Mouse (Mus musculus) heart, embryonic 11.5 days (tissue): ENCODE measurements around the gene Dguok. TPM values are rescaled to one million over a fixed set of nuclear protein-coding genes. Genes with fewer than 3 reads are reported as not detected.
A peak's percentile ranks its signal among the peaks of the same experiment; 100 is the strongest.

Experiments used
- ATAC-seq: fragments of 200-750 bp; cut with Nextera tagmentation; replicated peaks from 2 replicates; pipeline ENCODE4 v1.8.0; 2017; ENCODE audit warnings: moderate library complexity; ENCODE audit not compliant: insufficient number of reproducible peaks, low FRiP score, low TSS enrichment
- H3K27ac ChIP-seq: fragments of 300-500 bp; sonication (generic); 2 replicates; pipeline ENCODE4 v1.5.1; 2014; ENCODE audit warnings: mild to moderate bottlenecking, low read depth, low read length
- H3K27me3 ChIP-seq: fragments of 300-500 bp; sonication (generic); 2 replicates; pipeline ENCODE4 v1.6.1; 2014; ENCODE audit warnings: mild to moderate bottlenecking, low read length, mixed read lengths; ENCODE audit not compliant: control insufficient read depth, insufficient read depth
- H3K36me3 ChIP-seq: fragments of 300-500 bp; sonication (generic); 2 replicates; pipeline ENCODE4 v1.6.1; 2014; ENCODE audit warnings: mild to moderate bottlenecking, low read length, moderate library complexity, mixed read lengths; ENCODE audit not compliant: control insufficient read depth, insufficient read depth
- H3K4me1 ChIP-seq: fragments of 300-500 bp; sonication (generic); 2 replicates; pipeline ENCODE4 v1.6.1; 2014; ENCODE audit warnings: low read length; ENCODE audit not compliant: control insufficient read depth, insufficient read depth
- H3K4me2 ChIP-seq: fragments of 300-500 bp; sonication (generic); 2 replicates; pipeline ENCODE4 v1.6.1; 2014; ENCODE audit warnings: mild to moderate bottlenecking, moderate library complexity
- H3K4me3 ChIP-seq: fragments of 300-500 bp; sonication (generic); 2 replicates; pipeline ENCODE4 v1.5.1; 2014; ENCODE audit warnings: low read depth, low read length
- H3K9ac ChIP-seq: fragments of 300-500 bp; sonication (generic); 2 replicates; pipeline ENCODE4 v1.6.1; 2014; ENCODE audit warnings: mild to moderate bottlenecking, low read depth, low read length, moderate library complexity
- H3K9me3 ChIP-seq: fragments of 300-500 bp; sonication (generic); replicated peaks from 2 replicates; pipeline ENCODE4 v1.6.1; 2016; ENCODE audit warnings: low read length; ENCODE audit not compliant: control insufficient read depth
- WGBS: fragments of 180-500 bp; shearing (Covaris S2); extraction: QIAGEN DNeasy Blood & Tissue Kit; methylation state at CpG from one replicate; pipeline ENCODE4 v1.1.7; 2014; ENCODE audit not compliant: insufficient replicate concordance; 5-methylcytosine and 5-hydroxymethylcytosine counted together
- polyA plus RNA-seq: library from polyadenylated mRNA; unstranded; fragments of >200 nt; fragmentation: Nextera tagmentation; extraction: Ambion mirVana; gene quantifications from 2 replicates; pipeline ENCODE4 v1.2.1, GENCODE M21; 2014

Gene Dguok
- polyA plus RNA-seq, 1 experiment from 2014 or later: 47.9 TPM

DNA sequence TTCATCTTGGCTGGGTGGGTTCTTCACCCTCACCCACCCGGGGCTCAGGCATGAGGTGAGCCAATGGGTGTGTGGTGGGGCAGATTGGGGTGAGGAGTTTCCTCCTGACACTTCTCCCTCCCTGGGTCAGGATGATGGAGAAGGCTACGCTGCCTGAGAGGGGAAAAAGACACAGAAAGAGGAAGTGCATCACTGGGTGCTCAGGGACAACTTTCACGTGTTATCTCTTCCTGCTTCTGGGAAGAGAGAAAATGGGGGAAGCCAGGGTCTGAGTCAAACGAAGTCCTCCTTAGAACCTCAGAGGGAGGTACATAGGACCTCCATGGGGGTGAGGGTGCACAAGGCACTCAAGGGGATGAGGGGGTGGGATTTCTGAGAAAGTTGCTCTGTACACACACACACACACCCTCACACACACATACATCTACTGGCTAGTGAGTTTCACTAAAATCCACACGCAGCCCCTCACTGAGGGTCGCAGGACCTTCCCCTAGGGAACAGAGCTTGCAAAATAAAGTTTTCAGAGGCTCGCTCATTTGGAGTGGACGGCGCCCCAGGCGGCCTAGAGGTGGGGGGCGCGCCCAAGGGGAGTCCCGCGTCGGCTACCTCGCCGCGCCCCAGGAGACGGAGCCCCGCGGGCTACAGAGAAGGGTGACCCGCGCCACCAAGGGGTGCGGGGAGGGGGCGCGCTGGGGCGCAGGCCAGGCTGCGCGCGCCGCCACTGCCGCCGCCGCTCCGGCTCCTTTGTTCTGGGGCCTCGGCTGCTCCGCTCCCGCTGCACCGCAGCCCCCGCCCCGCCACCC is 51.2 kb downstream of the Dguok start:
- Histone ChIP-seq H3K27me3 (no peaks in the 10 kb centered on the region), H3K4me2 (peak overlapping the region; percentile 99), H3K9ac (peak overlapping the region; percentile 83), H3K36me3 (no peaks in the 10 kb centered on the region), H3K4me3 (peak overlapping the region; percentile 64), H3K27ac (peak overlapping the region; percentile 73), H3K9me3 (no peaks in the 10 kb centered on the region), H3K4me1 (peaks cover 65% of the 10 kb centered on the region)
- peak; percentile 43 for ATAC-seq
- WGBS: under 1% methylated on average over 24 of the region's 41 CpGs

DNA sequence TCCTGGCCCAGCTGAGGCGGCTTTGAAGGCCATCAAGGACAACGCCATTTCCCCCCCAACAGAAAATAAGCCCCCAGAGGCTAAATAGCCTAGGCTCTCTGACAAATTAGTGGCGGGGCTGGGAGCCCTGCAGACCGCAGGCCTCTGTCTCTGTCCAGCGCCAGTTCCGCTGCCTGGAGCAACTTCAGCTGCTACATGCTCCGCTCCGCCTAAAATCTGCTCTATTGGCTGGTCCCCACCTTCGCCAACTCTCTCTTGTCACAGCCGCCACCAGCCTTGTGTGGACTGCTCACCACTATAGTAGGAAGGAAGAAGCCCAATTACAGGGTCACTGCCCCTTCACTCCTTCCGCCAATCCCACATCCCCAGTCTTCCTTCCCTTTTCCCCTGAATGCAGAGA is 53.1 kb downstream of the Dguok start:
- ATAC-seq: no peak
- Histone ChIP-seq H3K27me3 (no peaks in the 10 kb centered on the region), H3K36me3 (no peaks in the 10 kb centered on the region), H3K4me2 (peak overlapping the region; percentile 99), H3K4me1 (peaks cover 76% of the 10 kb centered on the region), H3K9ac (peak overlapping the region; percentile 1; the same call in 1 of the 2 replicates), H3K9me3 (no peaks in the 10 kb centered on the region), H3K27ac (no peak overlapping the region), H3K4me3 (peak overlapping the region; percentile 8; the same call in 1 of the 2 replicates)
- WGBS: 57% methylated on average over 11 of the region's 11 CpGs

DNA sequence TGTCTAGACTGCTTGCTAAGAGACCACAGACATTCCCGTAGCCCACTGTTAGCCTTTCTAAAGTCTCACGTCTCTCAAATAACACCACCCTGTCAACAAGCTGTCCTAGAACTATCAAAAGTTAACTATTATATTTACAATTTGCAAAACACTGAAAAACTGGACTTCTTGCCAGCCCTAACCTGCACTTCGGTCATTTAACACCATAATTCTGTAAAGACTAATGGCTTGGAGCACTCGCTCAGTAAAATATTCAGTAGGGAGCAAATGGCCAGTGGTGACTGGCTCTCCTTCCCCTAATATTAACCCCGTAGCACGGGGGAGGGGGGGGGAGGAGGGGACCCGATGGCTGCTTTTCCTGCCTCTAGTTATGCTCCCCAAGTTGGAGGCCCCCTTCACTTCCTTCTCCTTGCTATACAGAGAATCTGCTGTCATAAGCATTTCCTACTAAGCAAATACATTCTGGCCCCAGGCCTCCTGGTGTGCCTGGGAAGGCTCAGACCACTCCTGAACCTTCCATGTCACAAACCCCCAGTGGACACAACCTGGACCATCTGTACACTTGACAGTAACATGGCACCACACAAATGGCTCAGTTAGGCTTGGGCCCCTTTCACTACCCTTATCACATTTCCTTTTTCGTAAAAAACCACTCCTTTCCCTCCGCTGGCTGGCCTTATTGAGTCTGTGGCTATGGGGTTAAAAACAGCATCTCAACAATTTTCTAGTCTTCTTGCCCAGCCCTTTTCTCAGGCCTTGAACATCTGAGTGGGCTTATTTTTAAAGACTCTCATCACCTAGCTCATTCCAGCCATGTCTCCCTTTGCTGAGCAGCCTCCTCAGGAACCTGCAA is 56.1 kb downstream of the Dguok start:
- Histone ChIP-seq H3K36me3 (no peaks in the 10 kb centered on the region), H3K9me3 (no peaks in the 10 kb centered on the region), H3K9ac (no peak overlapping the region), H3K4me3 (no peak overlapping the region; the same call in 1 of the 2 replicates), H3K4me2 (peak overlapping the region; percentile 42), H3K27me3 (no peaks in the 10 kb centered on the region), H3K27ac (peak overlapping the region; percentile 83; the same call in 1 of the 2 replicates), H3K4me1 (peaks cover 87% of the 10 kb centered on the region)
- WGBS: 43% methylated on average over 9 of the region's 9 CpGs
- no peak for ATAC-seq

DNA sequence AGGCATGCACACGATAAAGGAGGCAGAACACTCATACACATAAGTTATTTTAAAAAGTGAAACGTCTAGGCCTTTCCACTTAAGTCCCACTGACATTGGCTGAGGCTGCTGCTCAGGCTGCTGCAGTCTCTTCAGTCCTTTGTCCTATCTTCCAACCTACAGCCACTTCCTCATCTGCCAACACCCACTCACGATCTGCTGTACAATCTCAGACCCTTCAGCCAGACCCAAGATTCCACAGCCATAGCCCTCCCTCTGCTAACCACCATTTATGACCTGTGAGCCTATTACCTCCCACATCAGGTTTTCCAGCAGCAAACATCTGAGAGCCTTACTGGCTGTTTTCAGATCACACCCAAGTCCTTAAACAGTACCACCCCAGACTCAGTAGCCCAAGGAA is 57.3 kb downstream of the Dguok start:
- H3K9me3 ChIP-seq: no peaks in the 10 kb centered on the region
- WGBS: 22% methylated on average over 3 of the region's 3 CpGs
- peak overlapping the region; percentile 30 for H3K4me2 ChIP-seq
- H3K36me3 ChIP-seq: no peaks in the 10 kb centered on the region
- H3K9ac ChIP-seq: peak overlapping the region; percentile 44
- H3K27me3 ChIP-seq: no peaks in the 10 kb centered on the region
- H3K4me3 ChIP-seq: no peak overlapping the region
- H3K27ac ChIP-seq: peak overlapping the region; percentile 83
- H3K4me1 ChIP-seq: peaks cover 87% of the 10 kb centered on the region
- peak; percentile 31; the same call in 1 of the 2 replicates for ATAC-seq

DNA sequence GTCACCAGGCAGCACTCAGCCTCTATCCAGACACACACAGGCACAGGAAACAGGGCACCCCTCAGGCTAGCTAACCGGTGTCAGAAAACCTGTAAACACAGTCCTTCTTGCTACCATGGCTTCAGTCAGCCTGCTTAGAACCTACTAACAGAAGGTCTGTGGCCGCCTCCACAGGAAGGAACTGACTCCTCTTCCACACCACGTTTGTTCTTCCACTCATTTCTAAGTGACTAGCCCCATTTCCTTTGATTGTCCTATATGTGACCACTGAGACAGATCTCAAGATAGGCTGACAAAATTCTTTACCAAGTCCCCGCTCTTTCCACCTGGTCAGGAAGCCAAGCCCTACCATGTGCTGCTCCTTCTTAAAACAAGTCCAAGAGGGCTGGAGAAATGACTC is 57.9 kb downstream of the Dguok start:
- H3K9ac ChIP-seq: peak overlapping the region; percentile 44; the same call in 1 of the 2 replicates
- H3K27me3 ChIP-seq: no peaks in the 10 kb centered on the region
- peak overlapping the region; percentile 30 for H3K4me2 ChIP-seq
- no peaks in the 10 kb centered on the region for H3K9me3 ChIP-seq
- no peak for ATAC-seq
- peak overlapping the region; percentile 83 for H3K27ac ChIP-seq
- H3K36me3 ChIP-seq: no peaks in the 10 kb centered on the region
- 53% methylated on average over 4 of the region's 4 CpGs for WGBS
- H3K4me1 ChIP-seq: peaks cover 87% of the 10 kb centered on the region
- H3K4me3 ChIP-seq: no peak overlapping the region

DNA sequence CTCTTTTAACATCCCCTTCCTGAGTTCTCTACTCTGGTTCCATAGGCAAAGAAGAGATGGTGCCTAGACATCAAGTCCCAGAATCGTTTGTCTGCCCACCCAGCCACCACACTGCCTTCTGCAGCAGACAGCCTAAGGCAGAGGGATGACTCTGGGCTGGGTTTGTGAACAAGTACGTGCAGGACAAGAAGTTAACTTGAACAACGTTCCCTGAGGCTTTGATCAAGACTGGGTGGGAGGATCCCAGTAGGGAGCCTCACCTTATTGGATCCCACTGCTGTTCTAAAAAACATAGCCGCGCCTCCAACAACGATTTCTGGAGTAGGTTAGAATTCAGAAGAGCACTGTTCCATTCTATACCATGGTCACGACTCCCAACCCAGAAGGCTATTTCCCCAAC is 59.7 kb downstream of the Dguok start:
- H3K36me3 ChIP-seq: no peaks in the 10 kb centered on the region

DNA sequence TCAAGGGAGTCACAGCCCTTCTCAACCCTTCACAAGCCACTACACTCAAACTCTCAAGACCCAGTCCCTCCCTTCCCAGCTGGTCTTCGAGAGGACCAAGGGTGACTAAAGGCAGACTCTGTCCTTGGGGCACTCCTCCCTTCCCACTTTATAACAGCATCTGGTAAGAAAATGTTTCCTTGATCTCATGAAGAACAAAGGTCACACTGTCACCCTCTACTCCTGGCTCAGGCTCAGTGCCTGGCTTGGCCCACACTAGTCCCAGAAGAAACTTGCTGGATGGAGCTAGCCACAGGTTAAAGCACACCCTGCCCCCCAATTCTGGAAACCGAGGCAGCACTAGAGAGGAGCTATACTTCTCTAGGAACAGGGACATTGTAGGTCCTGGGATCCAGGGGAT is 61.0 kb downstream of the Dguok start:
- Histone ChIP-seq H3K4me1 (peaks cover 79% of the 10 kb centered on the region), H3K4me2 (no peak overlapping the region), H3K27me3 (no peaks in the 10 kb centered on the region), H3K9ac (no peak overlapping the region), H3K27ac (no peak overlapping the region), H3K9me3 (no peaks in the 10 kb centered on the region), H3K36me3 (no peaks in the 10 kb centered on the region), H3K4me3 (no peak overlapping the region)
- 84% methylated on average over 2 of the region's 2 CpGs for WGBS
- ATAC-seq: no peak

More for the DNA sequence above, 59.7 kb downstream of the Dguok start:
- Histone ChIP-seq H3K9ac (no peak overlapping the region), H3K9me3 (no peaks in the 10 kb centered on the region), H3K4me2 (no peak overlapping the region), H3K27me3 (no peaks in the 10 kb centered on the region), H3K4me3 (no peak overlapping the region), H3K4me1 (peaks cover 88% of the 10 kb centered on the region), H3K27ac (no peak overlapping the region)
- 70% methylated on average over 7 of the region's 7 CpGs for WGBS
- ATAC-seq: no peak

DNA sequence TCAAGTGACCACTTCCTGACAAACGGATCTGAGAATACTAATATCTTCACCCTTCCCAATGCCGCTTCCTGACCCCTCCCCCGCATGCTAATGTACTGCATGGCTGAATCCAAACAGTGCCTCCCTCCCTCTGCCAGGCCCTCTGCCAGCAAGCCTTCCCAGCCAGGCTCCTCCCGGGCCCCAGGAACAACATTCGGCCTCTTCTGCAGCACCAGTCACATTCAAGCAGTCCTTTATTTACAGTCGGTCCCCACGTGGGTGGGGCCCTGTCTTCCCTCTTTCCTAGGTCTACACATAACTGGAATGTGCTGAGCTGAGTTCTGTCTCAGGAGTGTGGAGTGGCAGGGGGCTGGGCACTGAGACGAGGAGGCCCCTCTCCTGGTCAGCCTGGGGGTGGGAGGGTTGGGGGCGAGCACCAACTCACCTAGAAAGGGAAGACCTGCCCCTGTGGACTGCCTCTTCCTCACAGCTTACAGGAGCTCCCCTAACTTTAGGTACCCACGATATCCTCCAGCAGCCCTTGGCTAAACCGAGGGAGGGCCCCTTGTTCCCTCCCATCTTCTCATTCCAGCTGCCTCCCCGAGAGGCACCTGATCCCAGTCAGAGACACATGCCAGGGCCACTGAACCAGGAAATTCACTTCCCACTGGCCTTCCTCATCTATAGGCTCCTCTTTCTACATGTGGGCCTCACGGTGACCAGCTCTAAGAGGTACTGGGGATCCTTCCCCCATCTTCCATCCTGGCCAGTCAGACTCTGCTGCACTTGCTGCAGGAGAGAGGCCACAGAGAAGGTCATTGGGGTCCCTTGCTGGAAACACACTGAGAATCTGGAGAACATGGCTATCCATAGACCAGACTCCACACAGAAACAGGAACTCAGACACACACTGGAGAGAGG is 63.1 kb downstream of the Dguok start:
- peak overlapping the region; percentile 8; the same call in 1 of the 2 replicates for H3K4me3 ChIP-seq
- H3K27me3 ChIP-seq: no peaks in the 10 kb centered on the region

More for the DNA sequence above, 63.1 kb downstream of the Dguok start:
- 6% methylated on average over 13 of the region's 13 CpGs for WGBS
- H3K4me2 ChIP-seq: peak overlapping the region; percentile 74
- H3K4me1 ChIP-seq: peaks cover 77% of the 10 kb centered on the region
- no peaks in the 10 kb centered on the region for H3K9me3 ChIP-seq
- no peak overlapping the region for H3K9ac ChIP-seq
- ATAC-seq: peak; percentile 44; the same call in 1 of the 2 replicates
- H3K36me3 ChIP-seq: no peaks in the 10 kb centered on the region
- H3K27ac ChIP-seq: peak overlapping the region; percentile 88
